Mouse (Mus musculus) liver, embryonic 15.5 days (tissue): ENCODE measurements around the gene Sh3pxd2a. TPM values are rescaled to one million over a fixed set of nuclear protein-coding genes. Genes with fewer than 3 reads are reported as not detected.
A peak's percentile ranks its signal among the peaks of the same experiment; 100 is the strongest.

Experiments used
- ATAC-seq: fragments of 200-750 bp; cut with Nextera tagmentation; 2 replicates; pipeline ENCODE4 v1.8.0; 2017; ENCODE audit warnings: moderate number of reproducible peaks, mild to moderate bottlenecking, moderate library complexity; ENCODE audit not compliant: insufficient read depth
- H3K27ac ChIP-seq: fragments of 300-500 bp; sonication (generic); replicated peaks from 2 replicates; pipeline ENCODE4 v1.5.1; 2015; ENCODE audit warnings: mild to moderate bottlenecking, inconsistent platforms
- H3K27me3 ChIP-seq: fragments of 300-500 bp; sonication (generic); 2 replicates; pipeline ENCODE4 v1.6.1; 2015; ENCODE audit warnings: mild to moderate bottlenecking, inconsistent platforms
- H3K36me3 ChIP-seq: fragments of 300-500 bp; sonication (generic); replicated peaks from 2 replicates; pipeline ENCODE4 v1.6.1; 2015; ENCODE audit warnings: moderate library complexity, mild to moderate bottlenecking, inconsistent platforms
- H3K4me1 ChIP-seq: fragments of 300-500 bp; sonication (generic); replicated peaks from 2 replicates; pipeline ENCODE4 v1.6.1; 2015; ENCODE audit warnings: inconsistent platforms
- H3K4me2 ChIP-seq: fragments of 300-500 bp; sonication (generic); 2 replicates; pipeline ENCODE4 v1.6.1; 2015; ENCODE audit warnings: moderate library complexity, mild to moderate bottlenecking, inconsistent platforms
- H3K4me3 ChIP-seq: fragments of 300-500 bp; sonication (generic); replicated peaks from 2 replicates; pipeline ENCODE4 v1.5.1; 2015; ENCODE audit warnings: mild to moderate bottlenecking, inconsistent platforms
- H3K9ac ChIP-seq: fragments of 300-500 bp; sonication (generic); 2 replicates; pipeline ENCODE4 v1.6.1; 2015; ENCODE audit warnings: moderate library complexity, mild to moderate bottlenecking, inconsistent platforms
- H3K9me3 ChIP-seq: fragments of 300-500 bp; sonication (generic); replicated peaks from 2 replicates; pipeline ENCODE4 v1.6.1; 2016; ENCODE audit warnings: inconsistent platforms
- WGBS: fragments of 180-500 bp; shearing (Covaris S2); methylation state at CpG from one replicate; pipeline ENCODE4 v1.1.7; 2015; ENCODE audit warnings: mixed read lengths; ENCODE audit not compliant: insufficient replicate concordance; 5-methylcytosine and 5-hydroxymethylcytosine counted together
- polyA plus RNA-seq: library from polyadenylated mRNA; unstranded; fragments of >200 nt; fragmentation: Nextera tagmentation; extraction: Ambion mirVana; gene quantifications from 2 replicates; pipeline ENCODE4 v1.2.1, GENCODE M21; 2015

The Sh3pxd2a gene
- polyA plus RNA-seq, 1 experiment from 2014 or later, result 0.63 TPM

GRCm38 (mm10) chr19:47465467-47465866, 1.3 kb upstream of the Sh3pxd2a start:
- ATAC-seq, result no peak
- H3K9me3 ChIP-seq, result 0 out of 2 replicates have a peak, but pooled peaks cover 4% of the 10 kb centered on the region
- H3K4me3 ChIP-seq, result no peak overlapping the region
- peak overlapping the region; percentile 96 for H3K4me2 ChIP-seq
- 28% methylated on average over 9 of the region's 9 CpGs for WGBS
- H3K4me1 ChIP-seq, result peaks cover 59% of the 10 kb centered on the region
- no peaks in the 10 kb centered on the region; the same call in 1 of the 2 replicates for H3K36me3 ChIP-seq
- H3K27ac ChIP-seq, result no peak overlapping the region
- no peak overlapping the region for H3K9ac ChIP-seq
- H3K27me3 ChIP-seq, result peaks cover 69% of the 10 kb centered on the region

DNA sequence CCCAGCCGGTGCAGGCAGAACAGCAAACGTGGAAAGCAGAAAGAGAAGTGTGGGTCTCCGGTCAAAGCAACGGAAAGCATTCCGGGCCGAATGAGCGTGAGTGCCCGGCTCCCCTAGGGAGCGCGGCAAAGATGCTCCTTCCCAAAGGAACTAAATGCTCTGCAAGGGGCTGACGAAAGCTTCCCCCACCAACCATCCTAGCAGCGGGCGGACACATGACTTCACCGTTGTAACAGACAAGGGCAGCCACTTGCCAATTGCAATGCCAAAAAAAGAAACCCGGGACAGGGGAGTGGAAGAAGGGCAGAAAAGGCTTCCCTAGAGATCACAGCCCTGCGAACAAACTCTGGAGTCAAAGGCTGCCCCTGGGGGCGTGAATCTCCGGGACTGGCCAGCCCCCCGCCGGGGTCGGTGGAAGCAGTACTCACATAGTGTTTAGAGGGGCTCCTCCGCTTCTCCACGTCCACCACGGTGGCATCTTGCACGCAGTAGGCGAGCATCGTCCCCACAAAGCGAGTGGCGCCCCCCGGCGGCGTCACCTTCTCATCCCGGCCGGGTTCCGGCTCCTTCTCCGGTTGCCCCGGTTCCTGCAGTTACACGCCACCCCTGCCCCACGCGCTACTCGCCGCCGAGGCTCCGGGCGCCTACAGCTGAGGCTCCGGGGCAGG, 431 bp downstream of the Sh3pxd2a start:
- WGBS, result under 1% methylated on average over 46 of the region's 46 CpGs
- Histone ChIP-seq H3K36me3 (no peaks in the 10 kb centered on the region; the same call in 1 of the 2 replicates), H3K4me3 (peak overlapping the region; percentile 71), H3K4me2 (peak overlapping the region; percentile 96), H3K27me3 (peaks cover 70% of the 10 kb centered on the region), H3K9ac (peak overlapping the region; percentile 74), H3K27ac (peak overlapping the region; percentile 86), H3K4me1 (peaks cover 69% of the 10 kb centered on the region), H3K9me3 (0 out of 2 replicates have a peak, but pooled peaks cover 4% of the 10 kb centered on the region)
- ATAC-seq, result peak; percentile 69

DNA sequence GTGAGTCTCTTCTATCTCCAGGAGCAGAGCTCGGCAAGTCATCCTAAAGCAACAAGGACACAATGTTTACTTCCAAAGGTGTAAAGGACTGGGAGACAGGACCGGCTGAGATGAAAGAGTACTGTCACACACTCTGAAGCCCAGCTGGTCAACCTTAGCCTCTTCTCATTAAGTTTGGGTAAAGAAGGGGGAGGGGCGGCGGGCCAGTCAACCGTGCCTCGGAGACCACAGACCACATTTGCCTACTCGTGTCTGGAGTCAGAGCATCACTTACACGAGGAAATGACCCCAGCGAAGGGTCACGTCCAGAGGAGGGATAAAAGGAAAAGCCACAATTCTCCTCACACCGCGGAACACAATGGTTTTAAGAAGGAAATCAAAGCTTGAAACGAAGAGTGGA, 995 bp downstream of the Sh3pxd2a start:
- Histone ChIP-seq H3K4me1 (peaks cover 69% of the 10 kb centered on the region), H3K9ac (peak overlapping the region; percentile 74), H3K4me3 (peak overlapping the region; percentile 71), H3K27ac (peak overlapping the region; percentile 86; the same call in 1 of the 2 replicates), H3K36me3 (no peaks in the 10 kb centered on the region; the same call in 1 of the 2 replicates), H3K9me3 (0 out of 2 replicates have a peak, but pooled peaks cover 4% of the 10 kb centered on the region), H3K4me2 (peak overlapping the region; percentile 96), H3K27me3 (peaks cover 70% of the 10 kb centered on the region)
- ATAC-seq, result no peak
- WGBS, result 4% methylated on average over 13 of the region's 13 CpGs

- Histone ChIP-seq H3K27me3 (peaks cover 70% of the 10 kb centered on the region), H3K4me2 (peak overlapping the region; percentile 96), H3K27ac (no peak overlapping the region), H3K9ac (peak overlapping the region; percentile 74; the same call in 1 of the 2 replicates), H3K36me3 (no peaks in the 10 kb centered on the region; the same call in 1 of the 2 replicates), H3K4me1 (peaks cover 72% of the 10 kb centered on the region), H3K9me3 (0 out of 2 replicates have a peak, but pooled peaks cover 4% of the 10 kb centered on the region), H3K4me3 (peak overlapping the region; percentile 71)
- WGBS, result 60% methylated on average over 6 of the region's 6 CpGs
- no peak for ATAC-seq
Observed at GRCm38 (mm10) chr19:47462725-47463124, 1.5 kb downstream of the Sh3pxd2a start.

- ATAC-seq, result no peak
- H3K9ac ChIP-seq, result no peak overlapping the region
- no peak overlapping the region for H3K27ac ChIP-seq
- no peak overlapping the region for H3K4me3 ChIP-seq
- WGBS, result 80% methylated on average over 3 of the region's 3 CpGs
- no peaks in the 10 kb centered on the region; the same call in 1 of the 2 replicates for H3K36me3 ChIP-seq
- H3K9me3 ChIP-seq, result 0 out of 2 replicates have a peak, but pooled peaks cover 4% of the 10 kb centered on the region
- no peak overlapping the region for H3K4me2 ChIP-seq
- peaks cover 63% of the 10 kb centered on the region for H3K27me3 ChIP-seq
- H3K4me1 ChIP-seq, result peaks cover 80% of the 10 kb centered on the region
Observed at GRCm38 (mm10) chr19:47461838-47462237, 2.4 kb downstream of the Sh3pxd2a start.

DNA sequence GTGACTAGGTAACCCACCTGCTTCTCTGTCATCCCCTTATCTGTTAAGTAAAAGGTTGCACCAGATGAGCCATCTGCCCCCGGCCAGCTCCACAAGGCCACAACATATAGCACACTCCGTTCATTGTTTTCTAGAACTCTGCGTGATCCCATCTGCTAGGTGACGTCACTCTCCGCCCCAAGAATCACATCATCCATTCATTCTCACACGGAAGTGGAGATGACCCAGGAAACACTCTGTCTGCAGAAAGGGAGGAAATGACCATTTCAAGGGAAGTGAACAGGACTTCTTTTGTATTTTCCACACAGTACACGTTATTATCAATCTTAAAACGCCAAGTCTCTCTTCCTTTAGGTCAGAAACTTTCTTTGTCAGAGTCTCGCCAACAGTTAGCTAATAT, 2.8 kb downstream of the Sh3pxd2a start:
- WGBS, result 70% methylated on average over 9 of the region's 9 CpGs
- H3K4me3 ChIP-seq, result no peak overlapping the region
- H3K4me1 ChIP-seq, result peaks cover 85% of the 10 kb centered on the region
- 0 out of 2 replicates have a peak, but pooled peaks cover 4% of the 10 kb centered on the region for H3K9me3 ChIP-seq
- H3K4me2 ChIP-seq, result no peak overlapping the region
- peaks cover 58% of the 10 kb centered on the region for H3K27me3 ChIP-seq
- no peak overlapping the region for H3K9ac ChIP-seq
- no peak for ATAC-seq
- H3K36me3 ChIP-seq, result no peaks in the 10 kb centered on the region; the same call in 1 of the 2 replicates
- H3K27ac ChIP-seq, result no peak overlapping the region

- ATAC-seq, result no peak
- WGBS, result 54% methylated on average over 19 of the region's 19 CpGs
- Histone ChIP-seq H3K27ac (no peak overlapping the region), H3K4me1 (peaks cover 91% of the 10 kb centered on the region), H3K4me2 (no peak overlapping the region), H3K27me3 (peaks cover 49% of the 10 kb centered on the region), H3K9me3 (0 out of 2 replicates have a peak, but pooled peaks cover 4% of the 10 kb centered on the region), H3K36me3 (no peaks in the 10 kb centered on the region; the same call in 1 of the 2 replicates), H3K4me3 (no peak overlapping the region), H3K9ac (no peak overlapping the region)
Observed at GRCm38 (mm10) chr19:47460120-47460960, 3.9 kb downstream of the Sh3pxd2a start.

GRCm38 (mm10) chr19:47459214-47459613, 5.0 kb downstream of the Sh3pxd2a start:
- WGBS, result 75% methylated on average over 5 of the region's 5 CpGs
- ATAC-seq, result no peak

GRCm38 (mm10) chr19:47458504-47459161, 5.6 kb downstream of the Sh3pxd2a start:
- WGBS, result 53% methylated on average over 17 of the region's 17 CpGs
- Histone ChIP-seq H3K4me3 (no peak overlapping the region), H3K9me3 (0 out of 2 replicates have a peak, but pooled peaks cover 4% of the 10 kb centered on the region), H3K4me2 (0 out of 2 replicates have a peak overlapping the region, but pooled peaks have one; percentile 2), H3K27ac (peak overlapping the region; percentile 38; the same call in 1 of the 2 replicates), H3K36me3 (no peaks in the 10 kb centered on the region; the same call in 1 of the 2 replicates), H3K9ac (0 out of 2 replicates have a peak overlapping the region, but pooled peaks have one; percentile 8), H3K27me3 (peaks cover 32% of the 10 kb centered on the region), H3K4me1 (peaks cover 93% of the 10 kb centered on the region)
- no peak for ATAC-seq

More at GRCm38 (mm10) chr19:47459214-47459613, 5.0 kb downstream of the Sh3pxd2a start:
- H3K9ac ChIP-seq, result no peak overlapping the region
- peaks cover 37% of the 10 kb centered on the region for H3K27me3 ChIP-seq
- peaks cover 93% of the 10 kb centered on the region for H3K4me1 ChIP-seq
- H3K4me2 ChIP-seq, result no peak overlapping the region
- H3K9me3 ChIP-seq, result 0 out of 2 replicates have a peak, but pooled peaks cover 4% of the 10 kb centered on the region
- H3K27ac ChIP-seq, result no peak overlapping the region
- no peak overlapping the region for H3K4me3 ChIP-seq
- no peaks in the 10 kb centered on the region; the same call in 1 of the 2 replicates for H3K36me3 ChIP-seq
